Mouse (Mus musculus): ENCODE data around the gene Stard5.

DNA sequence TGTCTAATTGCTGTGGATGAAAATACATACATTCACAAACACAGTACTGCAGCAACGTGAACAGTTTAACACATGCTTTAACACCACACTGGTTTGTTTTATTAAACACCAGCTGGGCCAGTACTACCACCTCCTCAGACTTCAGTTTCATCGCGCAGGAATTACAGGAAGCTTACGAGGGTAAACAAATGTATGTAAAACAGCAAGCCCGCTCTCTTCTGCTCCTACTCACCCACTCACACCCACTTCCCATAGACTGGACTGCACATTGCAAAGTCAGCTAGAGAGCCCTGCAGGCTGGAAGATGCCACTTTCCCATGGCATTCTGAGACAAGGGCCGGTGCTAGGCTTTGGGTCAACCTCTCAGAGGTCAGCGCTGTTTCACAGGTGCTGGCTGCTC, 17.0 kb downstream of the Stard5 start:
- TF ChIP-seq EP300 (IDR thresholded peaks at IDR 0.05) (no peak), CTCF (IDR thresholded peaks at IDR 0.05) (no peak)

All from lung, postnatal 0 days (tissue).